Mouse (Mus musculus) cerebellum, adult 18-20 months (tissue): ENCODE measurements around the gene Ckap5.
A peak's percentile ranks its signal among the peaks of the same experiment; 100 is the strongest.
"Not testable (repeated sequence)": the region's sequence is repeated elsewhere in the genome, so short reads cannot be mapped to it uniquely, and the experiment has no call there.

Experiments used
- DNase-seq, 2 experiments: peaks; one replicate each; pipeline ENCODE4 v3.0.0; 2021

Gene Ckap5

GRCm38 (mm10) chr2:91526294-91527146 lies at the start of gene Ckap5:
Gene Ckap5 (plus strand): TSS chr2:91526762.
- peak; percentile 93 to 95 for DNase-seq

- no peak for DNase-seq
Measured at GRCm38 (mm10) chr2:91476841-91477240, 49.7 kb upstream of the Ckap5 start.

- peak; percentile 58 to 60 for DNase-seq
Measured at GRCm38 (mm10) chr2:91480399-91480801, 46.2 kb upstream of the Ckap5 start.

GRCm38 (mm10) chr2:91480805-91481514 lies 45.6 kb upstream of the Ckap5 start:
- peak; percentile 73 to 76 for DNase-seq

- no peak for DNase-seq
Measured at GRCm38 (mm10) chr2:91484698-91485097, 41.9 kb upstream of the Ckap5 start.

- no peak for DNase-seq
Measured at GRCm38 (mm10) chr2:91485256-91485655, 41.3 kb upstream of the Ckap5 start.

- peak; percentile 44 to 52 for DNase-seq
Measured at GRCm38 (mm10) chr2:91487295-91487694, 39.3 kb upstream of the Ckap5 start.

- DNase-seq, result peak; percentile 87 to 91
Measured at GRCm38 (mm10) chr2:91492071-91492635, 34.4 kb upstream of the Ckap5 start.

- peak; percentile 79 to 85 for DNase-seq
Measured at GRCm38 (mm10) chr2:91493981-91494380, 32.6 kb upstream of the Ckap5 start.

- DNase-seq, result no peak
Measured at GRCm38 (mm10) chr2:91498093-91498719, 28.4 kb upstream of the Ckap5 start.

GRCm38 (mm10) chr2:91508076-91508475 lies 18.5 kb upstream of the Ckap5 start:
- no peak for DNase-seq

GRCm38 (mm10) chr2:91517186-91517585 lies 9.4 kb upstream of the Ckap5 start:
- no peak for DNase-seq

- DNase-seq, result peak; percentile 63 to 67
Measured at GRCm38 (mm10) chr2:91527147-91527486, 555 bp downstream of the Ckap5 start.

GRCm38 (mm10) chr2:91537588-91538205 lies 11.1 kb downstream of the Ckap5 start:
- DNase-seq, result peak; percentile 85 to 90

GRCm38 (mm10) chr2:91568125-91568524 lies 41.6 kb downstream of the Ckap5 start:
- DNase-seq, result no peak

GRCm38 (mm10) chr2:91580894-91581293 lies 54.3 kb downstream of the Ckap5 start:
- peak in 1 of 2 experiments; percentile 16 for DNase-seq

- DNase-seq, result no peak
Measured at GRCm38 (mm10) chr2:91586242-91586641, 59.7 kb downstream of the Ckap5 start.

- DNase-seq, result no peak
Measured at GRCm38 (mm10) chr2:91600475-91600874, 73.9 kb downstream of the Ckap5 start.

- DNase-seq, result no peak
Measured at GRCm38 (mm10) chr2:91602389-91602788, 75.8 kb downstream of the Ckap5 start.

- not testable (repeated sequence) for DNase-seq
Measured at GRCm38 (mm10) chr2:91609370-91609769, 82.8 kb downstream of the Ckap5 start.

GRCm38 (mm10) chr2:91622356-91622755 lies 95.8 kb downstream of the Ckap5 start:
- no peak for DNase-seq

- DNase-seq, result not testable (repeated sequence)
Measured at GRCm38 (mm10) chr2:91623366-91623765, 96.8 kb downstream of the Ckap5 start.

GRCm38 (mm10) chr2:91627486-91627885 lies 100.9 kb downstream of the Ckap5 start:
- no peak for DNase-seq
